Mouse (Mus musculus) C2C12 (cell line): ENCODE results near the gene Serf2. TPM values are rescaled to one million over a fixed set of nuclear protein-coding genes. Genes with fewer than 3 reads are reported as not detected.

Experiments used
- H3K27me3 ChIP-seq: one replicate; pipeline ENCODE4 v1.6.1; 2011; ENCODE audit not compliant: control insufficient read depth, insufficient read depth, insufficient read length
- H3K36me3 ChIP-seq: one replicate; pipeline ENCODE4 v1.6.1; 2011; ENCODE audit not compliant: control insufficient read depth, insufficient read depth
- H3K4me3 ChIP-seq: one replicate; pipeline ENCODE4 v1.5.1; 2011; ENCODE audit warnings: mild to moderate bottlenecking, control low read depth; ENCODE audit not compliant: poor library complexity, insufficient read depth, severe bottlenecking
- H3K79me2 ChIP-seq: one replicate; pipeline ENCODE4 v1.6.1; 2011; ENCODE audit not compliant: control insufficient read depth, insufficient read depth
- H3K79me3 ChIP-seq: one replicate; pipeline ENCODE4 v1.6.1; 2011; ENCODE audit warnings: low read depth, control low read depth
- H3ac ChIP-seq: one replicate; pipeline ENCODE3; 2011; ENCODE audit warnings: low read depth; ENCODE audit not compliant: control insufficient read depth, insufficient read length
- CEBPB ChIP-seq: IDR thresholded peaks from one replicate; pipeline ENCODE4 v1.6.1; 2011; ENCODE audit warnings: low read depth, mild to moderate bottlenecking, control low read depth, moderate library complexity
- CTCF ChIP-seq: IDR thresholded peaks from one replicate; pipeline ENCODE4 v1.5.1; 2011; ENCODE audit not compliant: control insufficient read depth, insufficient read depth, insufficient read length
- FOSL1 ChIP-seq: IDR thresholded peaks from one replicate; pipeline ENCODE4 v1.8.0; 2011; ENCODE audit warnings: mild to moderate bottlenecking, low read length; ENCODE audit not compliant: poor library complexity, insufficient read depth, severe bottlenecking
- MAX ChIP-seq: IDR thresholded peaks from one replicate; pipeline ENCODE4 v1.6.1; 2011; ENCODE audit warnings: mild to moderate bottlenecking, control low read depth
- MYOD1 ChIP-seq: IDR thresholded peaks from one replicate; pipeline ENCODE4 v1.6.1; 2011; ENCODE audit warnings: low read depth; ENCODE audit not compliant: control insufficient read depth, insufficient read length
- MYOG ChIP-seq: IDR thresholded peaks from one replicate; pipeline ENCODE4 v1.6.1; 2011; ENCODE audit not compliant: control insufficient read depth, insufficient read length; ENCODE audit errors: extremely low read depth
- USF1 ChIP-seq: IDR thresholded peaks from one replicate; pipeline ENCODE4 v1.6.1; 2011; ENCODE audit warnings: low read depth, mild to moderate bottlenecking, control low read depth, moderate library complexity
- polyA plus RNA-seq: library from polyadenylated mRNA; unstranded; fragments of >200 nt; fragmentation: generic; extraction: Trizol; gene quantifications from one replicate; pipeline ENCODE4 v1.2.1, GENCODE M21; 2012; ENCODE audit warnings: missing spikeins

Serf2 gene
- polyA plus RNA-seq, 1 experiment: 714 TPM

DNA sequence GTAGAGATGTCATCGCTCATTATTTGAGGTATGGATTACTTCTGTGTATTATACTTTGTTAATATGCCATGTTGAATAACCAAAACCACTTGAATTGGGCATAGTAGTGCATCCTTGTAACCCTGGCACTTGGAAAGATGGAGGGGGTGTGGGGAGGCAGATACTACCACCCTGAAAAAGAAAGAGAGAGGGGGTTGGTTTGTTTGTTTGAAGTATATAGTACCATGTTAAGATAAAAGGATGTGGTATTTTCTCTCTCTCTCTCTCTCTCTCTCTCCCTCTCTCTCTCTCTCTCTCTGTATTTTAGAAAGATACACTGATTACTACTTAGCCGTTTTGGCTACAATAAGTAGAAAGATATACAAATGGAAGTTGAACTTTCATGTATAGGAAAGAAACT lies 23.1 kb upstream of the Serf2 start:
- peaks cover 85% of the 10 kb centered on the region for H3K36me3 ChIP-seq
- no peak overlapping the region for H3K4me3 ChIP-seq
- no peaks in the 10 kb centered on the region for H3K27me3 ChIP-seq
- peaks cover 18% of the 10 kb centered on the region for H3K79me3 ChIP-seq
- H3ac ChIP-seq: no peak overlapping the region
- H3K79me2 ChIP-seq: peaks cover 29% of the 10 kb centered on the region
- TF ChIP-seq USF1: no peak
- no peak for TF ChIP-seq MYOG
- no peak for TF ChIP-seq FOSL1
- TF ChIP-seq MAX: no peak
- no peak for TF ChIP-seq CTCF
- no peak for TF ChIP-seq MYOD1
- no peak for TF ChIP-seq CEBPB

DNA sequence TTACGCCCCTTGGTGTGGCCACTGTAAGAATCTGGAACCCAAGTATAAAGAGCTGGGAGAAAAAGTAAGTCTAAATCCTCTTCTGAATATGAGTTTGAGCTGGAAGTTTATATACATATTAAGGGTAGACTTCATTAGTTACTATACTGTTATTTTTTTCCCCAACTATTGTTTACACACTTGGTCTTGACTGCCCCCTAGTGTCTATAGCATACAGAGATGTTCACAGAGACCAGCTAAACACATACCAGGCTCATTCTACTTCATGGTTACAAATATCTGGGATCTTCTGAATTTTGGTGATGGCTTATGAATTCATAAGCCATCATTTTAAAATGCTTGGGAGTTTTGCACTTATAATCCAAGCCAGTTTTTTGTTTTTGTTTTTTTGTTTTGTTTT lies 14.1 kb upstream of the Serf2 start:
- H3K79me3 ChIP-seq: no peaks in the 10 kb centered on the region
- H3K27me3 ChIP-seq: no peaks in the 10 kb centered on the region
- peaks cover 4% of the 10 kb centered on the region for H3K79me2 ChIP-seq
- TF ChIP-seq FOSL1 (no peak), MYOD1 (no peak), MYOG (no peak), MAX (no peak), CTCF (no peak), USF1 (no peak), CEBPB (no peak)
- no peak overlapping the region for H3ac ChIP-seq
- H3K36me3 ChIP-seq: peaks cover 93% of the 10 kb centered on the region
- no peak overlapping the region for H3K4me3 ChIP-seq

DNA sequence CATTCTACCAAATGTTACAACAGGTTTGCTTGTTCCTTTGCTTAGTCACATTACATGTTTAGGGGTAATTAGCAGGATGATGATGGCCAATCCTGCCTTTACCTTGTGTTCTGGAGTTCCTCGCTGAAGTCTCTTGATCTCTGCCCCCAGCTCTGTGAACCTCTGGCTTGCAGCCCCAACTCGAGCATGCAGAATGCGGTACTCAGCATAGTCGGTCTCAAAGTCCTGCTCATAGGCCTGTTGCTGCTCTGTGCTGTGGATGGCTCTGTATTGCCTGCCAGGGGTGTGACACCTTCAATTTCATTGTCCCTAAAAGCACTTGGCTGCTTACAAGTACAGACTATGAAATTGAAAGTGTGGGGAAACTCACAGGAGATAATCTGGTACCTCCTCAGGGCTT lies 9.2 kb upstream of the Serf2 start:
- no peaks in the 10 kb centered on the region for H3K79me3 ChIP-seq
- H3K27me3 ChIP-seq: no peaks in the 10 kb centered on the region
- TF ChIP-seq CEBPB: no peak
- TF ChIP-seq CTCF: no peak
- TF ChIP-seq FOSL1: no peak
- no peak for TF ChIP-seq MYOG
- TF ChIP-seq MAX: no peak
- TF ChIP-seq MYOD1: no peak
- H3K36me3 ChIP-seq: peaks cover 57% of the 10 kb centered on the region
- no peaks in the 10 kb centered on the region for H3K79me2 ChIP-seq
- no peak overlapping the region for H3ac ChIP-seq
- no peak overlapping the region for H3K4me3 ChIP-seq

DNA sequence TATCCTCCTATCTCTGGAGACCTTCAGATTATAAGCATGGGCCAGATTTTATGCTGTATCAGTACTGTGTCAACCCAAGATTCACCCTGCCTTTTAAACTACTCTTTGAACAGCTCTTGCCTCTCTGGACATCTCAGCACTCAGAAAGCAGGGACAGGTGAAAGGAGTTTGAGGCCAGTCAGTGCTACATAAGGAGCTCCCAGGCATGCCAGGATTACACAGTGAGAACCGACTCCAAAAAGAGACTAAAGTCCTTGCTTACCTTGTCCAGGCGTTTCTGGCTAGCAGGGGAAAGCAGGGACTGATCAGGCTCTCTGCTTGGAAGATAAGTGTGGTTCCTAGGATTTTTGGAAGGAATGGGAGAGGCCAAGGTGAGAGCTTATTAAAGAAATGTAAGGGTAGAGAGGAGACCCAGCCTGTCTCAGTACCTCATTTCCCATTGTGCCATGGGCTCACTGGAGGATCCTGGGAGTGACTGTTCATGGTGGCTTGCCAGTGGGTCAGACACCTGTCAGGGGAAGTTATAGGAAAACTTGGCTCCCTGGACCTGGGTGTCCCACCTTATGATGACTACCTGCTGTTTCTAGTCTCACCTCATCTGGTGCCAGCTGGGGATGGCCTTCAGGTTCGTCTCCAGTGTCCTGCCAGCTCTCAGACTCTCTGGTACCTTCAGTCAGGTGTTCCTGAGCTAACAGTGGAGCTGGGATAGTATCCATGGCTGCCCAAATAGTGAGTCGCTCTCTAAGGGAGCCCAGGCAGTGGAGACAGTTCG lies 8.0 kb upstream of the Serf2 start:
- Histone ChIP-seq H3K27me3 (no peaks in the 10 kb centered on the region), H3K79me2 (no peaks in the 10 kb centered on the region), H3ac (no peak overlapping the region), H3K79me3 (no peaks in the 10 kb centered on the region), H3K4me3 (no peak overlapping the region), H3K36me3 (peaks cover 44% of the 10 kb centered on the region)
- TF ChIP-seq MAX: no peak
- no peak for TF ChIP-seq USF1
- TF ChIP-seq MYOD1: no peak
- no peak for TF ChIP-seq CEBPB
- TF ChIP-seq FOSL1: no peak
- TF ChIP-seq CTCF: no peak
- TF ChIP-seq MYOG: no peak

GRCm38 (mm10) chr2:121441800-121442199 lies 7.2 kb upstream of the Serf2 start:
- Histone ChIP-seq H3ac (no peak overlapping the region), H3K4me3 (no peak overlapping the region), H3K79me2 (no peaks in the 10 kb centered on the region), H3K27me3 (no peaks in the 10 kb centered on the region), H3K36me3 (peaks cover 40% of the 10 kb centered on the region), H3K79me3 (no peaks in the 10 kb centered on the region)
- no peak for TF ChIP-seq USF1

DNA sequence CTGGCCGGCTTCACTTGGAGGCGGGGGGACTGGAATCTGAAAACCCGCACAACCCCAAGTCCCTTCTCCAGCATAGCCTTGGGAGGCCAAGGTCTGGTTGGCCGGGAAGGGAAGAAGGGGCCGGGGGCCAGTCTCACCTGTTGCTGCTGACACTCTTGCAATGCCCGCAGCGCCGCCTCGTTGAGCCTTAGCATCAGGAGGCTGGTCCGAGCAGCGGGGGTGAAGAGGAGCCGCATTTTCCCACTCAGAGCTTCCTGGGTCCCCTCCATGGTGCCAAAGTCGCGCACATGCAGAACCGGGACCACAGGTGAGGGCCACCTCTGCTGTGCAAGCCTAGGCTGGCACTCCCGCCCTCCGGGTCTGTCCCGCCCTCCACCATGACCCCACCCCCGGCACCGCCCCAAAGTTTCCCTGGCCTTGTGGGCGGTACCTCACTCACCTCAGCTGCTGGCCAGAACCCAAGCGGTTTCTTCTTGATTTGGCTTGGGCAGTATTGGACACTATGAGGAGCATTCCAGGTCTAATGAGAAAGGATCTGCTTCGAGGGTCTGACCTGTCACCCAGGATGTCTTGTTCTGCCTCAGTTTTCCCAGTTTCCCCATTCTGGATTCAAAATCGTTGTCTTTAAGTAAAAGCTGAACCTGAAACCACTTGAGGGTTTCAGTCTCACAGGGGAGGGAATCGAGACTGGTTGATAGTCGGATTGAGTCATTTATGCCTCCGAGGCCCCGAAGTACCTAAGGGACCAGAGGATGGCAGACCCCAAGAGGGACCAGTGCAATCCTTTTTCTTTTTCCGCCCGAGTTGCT lies 6.5 kb upstream of the Serf2 start:
- H3K4me3 ChIP-seq: no peak overlapping the region
- H3K79me3 ChIP-seq: no peaks in the 10 kb centered on the region
- peaks cover 35% of the 10 kb centered on the region for H3K36me3 ChIP-seq
- H3K79me2 ChIP-seq: no peaks in the 10 kb centered on the region
- no peak overlapping the region for H3ac ChIP-seq
- TF ChIP-seq FOSL1: no peak
- TF ChIP-seq MYOG: no peak
- TF ChIP-seq CTCF: no peak
- no peak for TF ChIP-seq MYOD1
- TF ChIP-seq USF1: no peak
- TF ChIP-seq CEBPB: no peak
- no peak for TF ChIP-seq MAX
- no peaks in the 10 kb centered on the region for H3K27me3 ChIP-seq
